Mouse (Mus musculus) bone marrow, adult 2 months (tissue): ENCODE results near the gene Plod2. TPM values are rescaled to one million over a fixed set of nuclear protein-coding genes. Genes with fewer than 3 reads are reported as not detected.
A peak's percentile ranks its signal among the peaks of the same experiment; 100 is the strongest.

Experiments used
- H3K27ac ChIP-seq: fragments of 200-500 bp; 2 replicates; pipeline ENCODE4 v1.5.1; 2012; ENCODE audit warnings: low read depth, mild to moderate bottlenecking, control low read depth, inconsistent platforms, low read length; ENCODE audit not compliant: control insufficient read depth, poor library complexity, insufficient read depth
- H3K4me1 ChIP-seq: fragments of 200-500 bp; 2 replicates; pipeline ENCODE4 v1.6.1; 2011; ENCODE audit warnings: low read length; ENCODE audit not compliant: control insufficient read depth, insufficient read depth
- H3K4me3 ChIP-seq: fragments of 200-500 bp; replicated peaks from 2 replicates; pipeline ENCODE3; 2011; ENCODE audit warnings: mild to moderate bottlenecking, low read depth, low read length, control low read depth; ENCODE audit not compliant: control insufficient read depth
- CTCF ChIP-seq: fragments of 200-500 bp; IDR thresholded peaks from 2 replicates; pipeline ENCODE4 v1.5.1; 2011; ENCODE audit warnings: low read length, control low read depth; ENCODE audit not compliant: control insufficient read depth, insufficient read depth
- POLR2A ChIP-seq: fragments of 200-500 bp; IDR thresholded peaks from 2 replicates; pipeline ENCODE4 v1.6.1; 2011; ENCODE audit warnings: low read depth, mild to moderate bottlenecking, control low read depth, low read length, borderline replicate concordance; ENCODE audit not compliant: control insufficient read depth
- WGBS: fragments of 180-500 bp; shearing (Covaris S2); methylation state at CpG from one replicate; pipeline ENCODE4 v1.1.7; 2018; 5-methylcytosine and 5-hydroxymethylcytosine counted together
- polyA plus RNA-seq: library from polyadenylated mRNA; stranded (reverse); fragments of >200 nt; gene quantifications from 2 replicates; pipeline ENCODE4 v1.2.4, GENCODE M21; 2011; ENCODE audit warnings: low replicate concordance; ENCODE audit not compliant: missing spikeins, insufficient read depth, insufficient read length

Gene Plod2
- polyA plus RNA-seq, 1 experiment = 3.3 TPM

DNA sequence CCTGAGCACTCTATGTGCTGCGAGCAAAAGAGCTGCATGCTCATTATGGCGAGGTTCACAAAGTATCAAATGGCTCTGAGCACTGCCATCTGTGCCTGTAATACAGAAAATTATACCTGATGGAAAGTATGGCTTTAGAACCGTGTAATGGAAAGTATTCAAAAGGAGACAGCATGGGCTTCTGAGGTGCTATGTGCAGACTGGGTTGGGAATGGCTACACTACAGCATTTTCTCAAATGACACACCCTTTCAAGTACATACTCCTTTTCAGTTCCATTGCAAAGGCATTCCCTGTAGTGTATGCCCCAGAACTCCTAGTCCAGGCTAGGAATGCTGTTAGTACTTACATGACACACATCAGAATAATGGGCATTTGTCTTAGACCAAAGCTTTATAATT is 12.0 kb upstream of the Plod2 start:
- no peak overlapping the region for H3K27ac ChIP-seq
- H3K4me3 ChIP-seq = no peak overlapping the region
- no peaks in the 10 kb centered on the region for H3K4me1 ChIP-seq
- WGBS = 77% methylated on average over 3 of the region's 3 CpGs
- TF ChIP-seq POLR2A = no peak

- Histone ChIP-seq H3K4me1 (no peaks in the 10 kb centered on the region), H3K4me3 (no peak overlapping the region), H3K27ac (no peak overlapping the region)
- TF ChIP-seq CTCF (no peak), POLR2A (no peak)
- WGBS = 79% methylated on average over 6 of the region's 6 CpGs
These were observed 4.3 kb upstream of the Plod2 start for GRCm38 (mm10) chr9:92537735-92538134.

DNA sequence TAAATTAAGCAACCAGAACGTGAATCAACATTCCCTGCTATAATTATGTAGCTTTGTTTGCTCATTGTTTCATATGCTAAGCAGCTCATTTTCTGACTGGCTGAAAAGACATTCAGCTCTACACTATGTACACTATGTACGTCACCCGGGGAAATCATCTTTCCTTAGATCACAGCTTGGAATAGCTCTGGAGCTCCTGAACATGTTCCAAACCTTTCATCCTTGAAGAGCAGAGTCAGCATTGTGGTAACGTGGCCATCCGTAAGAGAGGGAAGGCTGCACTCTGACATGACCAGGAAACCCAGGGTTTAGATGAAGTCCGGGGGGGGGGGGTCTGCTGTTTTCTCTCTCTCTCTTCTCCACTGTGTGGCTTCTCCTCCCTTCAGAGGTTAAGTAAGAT is 3.8 kb upstream of the Plod2 start:
- TF ChIP-seq POLR2A (no peak), CTCF (no peak)
- 74% methylated on average over 6 of the region's 6 CpGs for WGBS
- Histone ChIP-seq H3K27ac (no peak overlapping the region), H3K4me1 (no peaks in the 10 kb centered on the region), H3K4me3 (no peak overlapping the region)

DNA sequence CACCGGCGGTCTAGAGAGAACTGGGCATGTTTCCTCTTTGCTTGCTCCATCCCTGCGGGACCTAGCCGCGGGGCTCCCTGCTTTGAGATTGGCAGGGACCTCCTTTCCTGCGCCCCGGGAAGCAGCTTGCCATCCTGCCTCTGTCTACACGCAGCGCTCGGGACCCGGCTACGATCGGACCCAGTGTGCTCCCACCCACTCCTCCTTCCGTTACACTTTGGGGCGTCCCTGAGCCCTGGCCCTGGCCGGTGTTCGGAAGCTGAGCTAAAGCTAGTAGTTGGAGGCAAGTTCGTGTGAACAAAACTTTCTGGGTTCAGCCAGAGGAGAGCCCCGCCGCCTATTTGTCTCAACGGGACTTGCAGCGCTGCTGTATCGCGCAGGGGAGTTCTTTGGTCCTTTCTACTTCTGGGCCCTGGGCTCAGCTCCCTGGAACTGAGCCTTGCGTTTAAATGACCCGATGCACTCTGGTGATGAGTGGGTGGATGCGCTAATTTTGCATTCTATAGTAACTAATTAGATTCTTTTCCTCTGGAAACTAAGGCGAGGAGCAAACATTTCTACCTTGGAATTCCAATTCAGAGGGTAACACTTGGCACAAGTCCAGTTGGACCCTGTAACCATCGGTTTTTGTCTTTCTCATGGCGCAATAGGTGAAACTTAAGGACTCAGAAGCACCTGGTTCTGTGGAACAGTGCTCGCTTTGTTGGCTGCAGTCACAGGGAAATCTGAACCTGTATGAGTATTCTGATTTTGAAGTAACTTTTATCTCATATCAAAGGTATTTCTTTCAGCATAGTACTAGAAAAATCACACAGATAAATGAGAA is 781 bp downstream of the Plod2 start:
- H3K4me3 ChIP-seq = peak overlapping the region; percentile 12
- WGBS = 7% methylated on average over 31 of the region's 31 CpGs
- no peaks in the 10 kb centered on the region for H3K4me1 ChIP-seq
- no peak overlapping the region for H3K27ac ChIP-seq
- TF ChIP-seq CTCF (no peak), POLR2A (no peak)

DNA sequence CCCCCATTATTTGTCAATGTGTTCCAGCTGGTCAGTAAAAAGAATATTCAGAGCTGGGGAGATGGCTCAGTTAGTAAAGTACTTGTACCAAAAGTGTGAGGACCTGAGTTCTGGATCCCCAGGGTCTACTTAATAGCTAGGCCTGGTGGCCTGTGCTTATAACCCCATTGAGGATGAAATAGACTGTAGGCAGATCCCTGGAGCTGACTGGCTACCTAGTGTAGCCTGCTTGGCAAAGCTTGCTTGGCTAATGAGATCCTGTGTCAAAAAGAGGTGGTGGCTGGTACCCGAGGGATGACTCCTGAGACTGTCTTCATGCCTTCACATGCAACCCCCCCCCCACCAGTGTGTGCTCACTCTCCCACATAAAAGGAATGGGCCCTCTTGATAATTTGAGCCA is 2.1 kb downstream of the Plod2 start:
- Histone ChIP-seq H3K27ac (no peak overlapping the region), H3K4me1 (no peaks in the 10 kb centered on the region), H3K4me3 (no peak overlapping the region)
- TF ChIP-seq CTCF (no peak), POLR2A (no peak)
- 78% methylated on average over 1 of the region's 1 CpGs for WGBS

DNA sequence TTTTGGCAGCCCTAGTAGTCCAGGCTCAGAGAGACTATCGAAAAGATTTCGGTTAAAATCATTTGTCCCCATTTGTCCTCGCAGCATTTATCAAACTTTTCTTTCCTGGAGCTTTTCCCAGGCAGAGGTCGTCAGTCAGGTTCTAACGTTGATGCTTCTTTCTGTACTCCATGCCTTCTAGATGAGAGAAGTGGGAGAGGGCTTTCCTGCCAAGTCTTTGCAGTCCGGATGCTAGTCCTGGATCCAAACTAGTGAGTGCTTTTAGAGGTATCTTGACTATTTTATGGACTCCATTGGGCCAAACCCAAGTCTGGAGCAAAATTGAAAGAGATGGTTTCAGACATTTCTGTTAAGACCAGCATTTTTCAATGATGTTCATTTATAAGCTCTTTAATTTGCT is 3.0 kb downstream of the Plod2 start:
- 78% methylated on average over 6 of the region's 6 CpGs for WGBS
- H3K4me3 ChIP-seq = no peak overlapping the region
- no peak for TF ChIP-seq POLR2A
- no peak for TF ChIP-seq CTCF
- H3K4me1 ChIP-seq = no peaks in the 10 kb centered on the region
- no peak overlapping the region for H3K27ac ChIP-seq

GRCm38 (mm10) chr9:92546446-92546845 is 4.4 kb downstream of the Plod2 start:
- WGBS = 84% methylated on average over 8 of the region's 8 CpGs
- TF ChIP-seq CTCF (no peak), POLR2A (no peak)
- no peak overlapping the region for H3K27ac ChIP-seq
- no peak overlapping the region for H3K4me3 ChIP-seq
- H3K4me1 ChIP-seq = no peaks in the 10 kb centered on the region

GRCm38 (mm10) chr9:92547106-92547505 is 5.1 kb downstream of the Plod2 start:
- no peak for TF ChIP-seq CTCF
- no peak for TF ChIP-seq POLR2A
- H3K4me1 ChIP-seq = no peaks in the 10 kb centered on the region
- 75% methylated on average over 2 of the region's 2 CpGs for WGBS

DNA sequence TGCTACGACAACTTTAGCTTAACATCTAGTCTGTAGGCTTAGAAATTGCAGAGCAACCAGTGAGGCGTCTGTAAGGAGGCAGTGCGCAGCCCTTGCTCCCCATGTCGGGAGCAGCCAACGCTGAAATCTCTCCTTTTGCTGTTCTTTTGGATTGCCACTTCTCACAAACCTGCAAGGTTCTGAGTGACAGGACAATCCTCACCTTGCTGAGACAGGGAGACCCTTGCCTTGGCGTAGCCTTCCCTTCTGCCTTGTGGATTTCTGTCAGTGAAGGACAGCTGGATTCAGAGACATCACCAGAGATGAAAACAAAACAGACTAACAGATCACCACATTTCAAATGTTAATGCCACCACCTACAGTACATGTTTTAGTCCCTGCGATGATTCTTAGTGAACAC is 5.8 kb downstream of the Plod2 start:
- no peak overlapping the region for H3K27ac ChIP-seq
- TF ChIP-seq CTCF = no peak
- no peak for TF ChIP-seq POLR2A
- 85% methylated on average over 7 of the region's 7 CpGs for WGBS
- H3K4me1 ChIP-seq = no peaks in the 10 kb centered on the region
- H3K4me3 ChIP-seq = no peak overlapping the region

More at GRCm38 (mm10) chr9:92547106-92547505, 5.1 kb downstream of the Plod2 start:
- no peak overlapping the region for H3K4me3 ChIP-seq
- no peak overlapping the region for H3K27ac ChIP-seq
